Mouse (Mus musculus) monocyte, adult 2 months (primary cell): ENCODE results near the gene Psma2.

Experiments
- DNase-seq, 2 experiments: peaks; one replicate each; pipeline ENCODE4 v3.0.0; 2022; ENCODE audit warnings: low spot score in 2 of 2, low read depth in 1 of 2

Gene Psma2

GRCm38 (mm10) chr13:14612926-14613529 is at the start of gene Psma2, which contains the start of gene Mrpl32:
Gene Psma2, plus strand, starts transcription at chr13:14613240.
Gene Mrpl32, minus strand, starts transcription at chr13:14613165.
- DNase-seq = peak; percentile 92 to 99

DNA sequence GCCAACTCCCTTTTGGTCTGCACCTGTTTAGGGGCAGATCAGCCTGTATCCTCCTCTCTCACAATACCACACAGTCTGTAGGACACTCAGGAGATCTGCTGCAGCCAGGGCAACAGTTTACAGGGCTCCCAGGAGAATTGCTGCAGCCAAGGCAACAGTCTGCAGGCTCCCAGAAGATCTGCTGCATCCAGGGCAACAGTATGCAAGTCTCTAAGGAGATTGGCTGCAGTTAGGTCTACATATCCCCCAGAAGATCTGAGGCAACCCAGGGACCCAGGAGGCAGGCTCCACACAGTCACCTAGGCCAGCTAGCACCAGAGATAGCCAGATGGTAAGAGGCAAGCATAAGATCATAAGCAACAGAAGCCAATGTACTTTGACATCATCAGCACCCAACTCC is 38.9 kb upstream of the Psma2 start:
- DNase-seq = no peak

- no peak for DNase-seq
These were observed 32.6 kb upstream of the Psma2 start for GRCm38 (mm10) chr13:14580392-14580791.

- no peak for DNase-seq
These were observed 10.3 kb upstream of the Psma2 start for GRCm38 (mm10) chr13:14602744-14603143.

- DNase-seq = no peak
These were observed 5.4 kb upstream of the Psma2 start for GRCm38 (mm10) chr13:14607616-14608015.

- DNase-seq = no peak
These were observed 577 bp upstream of the Psma2 start for GRCm38 (mm10) chr13:14612463-14612862.

GRCm38 (mm10) chr13:14613553-14613952 is 513 bp downstream of the Psma2 start:
- DNase-seq = no peak

GRCm38 (mm10) chr13:14618724-14619123 is 5.7 kb downstream of the Psma2 start:
- DNase-seq = peak; percentile 1 to 36

- peak; percentile 68 to 75 for DNase-seq
These were observed 16.9 kb downstream of the Psma2 start, which contains the start of gene AW209491 for GRCm38 (mm10) chr13:14629726-14630641. Gene AW209491, plus strand, starts transcription at chr13:14630154.

DNA sequence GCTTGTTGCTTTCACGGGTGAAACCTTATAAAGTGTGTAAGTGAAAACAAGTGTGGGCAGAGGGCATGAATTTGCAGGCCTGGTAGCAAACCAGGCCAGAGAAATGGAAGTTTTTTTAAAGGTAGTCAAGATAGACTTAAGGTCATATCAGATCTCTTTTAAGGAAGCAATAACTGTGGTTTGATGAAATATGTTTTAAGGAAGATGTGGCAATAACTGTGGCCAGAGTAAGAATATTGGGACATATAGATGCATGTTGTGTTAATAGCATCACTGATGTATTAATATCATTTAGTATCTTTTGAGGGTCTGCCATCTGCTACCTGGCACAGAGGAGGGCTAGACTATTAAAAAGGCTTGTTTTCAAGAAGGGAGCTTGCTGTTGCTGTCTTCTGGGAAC is 27.0 kb downstream of the Psma2 start:
- no peak for DNase-seq

DNA sequence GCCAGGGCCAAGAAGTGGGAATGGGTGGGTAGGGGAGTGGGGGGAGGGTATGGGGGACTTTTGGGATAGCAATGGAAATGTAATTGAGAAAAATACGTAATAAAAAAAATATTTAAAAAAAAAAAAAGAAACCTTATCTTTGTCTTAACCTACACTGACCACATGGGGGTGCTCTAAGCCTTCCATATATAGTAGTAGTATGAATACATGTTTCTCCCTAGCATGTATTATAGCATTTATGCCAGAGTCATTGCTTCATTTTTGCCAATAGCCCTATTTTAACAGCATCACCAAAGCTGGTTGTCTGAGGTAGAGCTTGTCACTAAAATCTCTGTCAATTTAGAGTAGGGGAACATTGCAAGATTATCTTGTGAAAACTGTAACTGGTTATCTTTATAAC is 36.3 kb downstream of the Psma2 start:
- DNase-seq = no peak

- no peak for DNase-seq
These were observed 54.1 kb downstream of the Psma2 start for GRCm38 (mm10) chr13:14667107-14667506.

DNA sequence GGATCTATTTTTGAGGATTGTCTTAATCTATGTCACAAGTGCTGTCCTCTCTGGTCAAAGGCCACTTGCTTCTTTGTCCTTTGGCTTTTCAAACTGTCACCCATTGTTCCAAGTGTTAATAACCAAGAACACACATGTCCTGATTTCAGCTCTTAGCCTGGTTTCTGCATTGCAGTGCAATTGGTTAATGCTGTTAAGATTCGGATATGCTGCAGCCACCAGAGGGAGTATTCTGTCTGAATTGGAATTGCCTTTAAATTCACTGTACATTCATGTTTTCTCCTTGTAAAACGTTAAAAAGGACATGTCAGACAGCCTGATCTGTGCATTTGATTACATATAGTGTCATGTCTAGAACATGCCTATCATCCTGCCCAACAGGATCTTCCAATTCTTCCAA is 57.3 kb downstream of the Psma2 start:
- no peak for DNase-seq

- no peak for DNase-seq
These were observed 75.9 kb downstream of the Psma2 start for GRCm38 (mm10) chr13:14688955-14689354.

DNA sequence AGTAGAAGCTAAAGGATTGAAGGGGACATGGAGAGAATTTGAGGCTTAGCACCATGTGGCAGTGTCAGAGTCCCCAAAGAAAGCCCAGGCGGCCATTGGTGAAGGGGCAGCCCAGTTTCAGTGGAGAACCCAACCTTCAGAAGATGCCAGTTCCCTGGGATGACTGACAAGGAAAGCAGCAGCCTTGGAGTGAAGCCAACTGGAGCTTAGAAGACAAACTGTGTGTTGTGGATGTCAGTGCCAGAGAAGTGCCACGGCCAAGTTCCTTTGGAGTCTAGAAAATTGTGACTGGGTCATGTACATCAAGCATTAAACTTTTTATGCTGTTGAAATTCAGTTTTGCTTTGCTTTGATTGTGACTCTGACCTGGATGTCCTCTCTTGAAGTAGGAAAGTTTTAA is 103.8 kb downstream of the Psma2 start:
- DNase-seq = no peak

GRCm38 (mm10) chr13:14717755-14718154 is 104.7 kb downstream of the Psma2 start:
- no peak for DNase-seq
